Mouse (Mus musculus) heart, adult 8-10 months (tissue): ENCODE data around the gene Smim14. TPM values are rescaled to one million over a fixed set of nuclear protein-coding genes. Genes with fewer than 3 reads are reported as not detected.

Source experiments
- DNase-seq: peaks from one replicate; pipeline ENCODE4 v3.0.0; 2022; ENCODE audit warnings: low spot score
- total RNA-seq, 4 experiments: library from RNA; stranded (reverse); gene quantifications; 2 replicates each; pipeline ENCODE4 v1.2.4; 2022

Gene Smim14
- total RNA-seq, 4 experiments from 2014 or later = 92.2 to 104 (median 96.7) TPM

DNA sequence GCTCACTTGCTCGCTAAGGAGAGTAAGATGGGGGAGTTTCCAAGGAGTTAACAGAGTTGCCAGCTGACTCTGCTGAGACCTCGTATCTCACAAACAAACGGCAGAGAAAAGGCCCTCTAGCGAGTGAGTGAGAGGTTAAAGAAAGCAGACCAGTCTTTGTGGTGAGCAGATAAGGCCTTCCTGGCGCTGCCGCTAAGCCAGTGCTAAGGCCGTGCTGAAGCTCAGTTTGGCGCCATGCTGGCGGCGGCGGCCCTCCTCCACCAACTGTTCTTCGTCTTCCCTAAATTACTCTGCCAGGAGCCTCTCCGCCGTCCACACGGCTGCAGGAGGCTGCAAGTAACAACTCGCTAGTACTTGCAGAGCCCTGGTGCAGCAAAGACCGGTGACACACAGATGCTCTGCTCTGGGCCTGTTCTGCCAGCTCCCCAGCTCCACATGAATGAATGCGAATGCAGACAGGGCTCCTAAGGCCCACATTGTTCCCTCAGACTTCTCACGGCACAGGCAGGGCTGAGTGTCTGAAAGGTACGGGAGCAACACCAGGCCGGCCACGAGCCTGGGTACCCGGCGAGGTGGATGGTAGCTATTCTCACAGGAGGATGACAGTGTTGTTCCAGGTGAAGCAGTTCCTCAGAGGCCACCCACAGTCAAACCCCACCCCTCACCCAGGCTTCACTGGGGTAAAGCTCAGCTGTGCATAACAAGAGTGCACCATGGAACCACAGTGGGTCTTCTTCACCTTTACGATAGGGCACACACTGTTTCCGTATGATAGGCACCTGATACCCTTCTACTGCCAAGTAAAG is 121.1 kb downstream of the Smim14 start:
- no peak for DNase-seq

DNA sequence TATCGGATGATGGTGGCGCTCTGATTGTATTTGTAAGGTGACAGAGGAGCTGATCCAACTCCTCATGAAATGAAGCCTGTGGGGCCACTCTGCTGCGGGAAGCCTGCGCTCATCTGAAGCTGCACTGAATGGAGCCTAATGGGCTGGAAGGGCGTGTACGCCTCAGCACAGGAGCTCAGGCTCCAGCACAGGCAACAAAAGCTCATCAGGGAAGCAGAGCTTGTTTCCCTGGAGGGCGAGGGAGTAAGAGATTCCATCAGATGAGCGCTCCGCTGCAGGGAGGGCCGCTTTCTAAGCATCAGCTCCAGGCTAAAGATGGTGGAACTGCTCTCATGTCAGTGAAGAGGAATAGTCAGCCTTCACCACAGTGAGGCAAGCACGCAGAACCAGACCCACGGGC is 129.0 kb downstream of the Smim14 start:
- DNase-seq = no peak

DNA sequence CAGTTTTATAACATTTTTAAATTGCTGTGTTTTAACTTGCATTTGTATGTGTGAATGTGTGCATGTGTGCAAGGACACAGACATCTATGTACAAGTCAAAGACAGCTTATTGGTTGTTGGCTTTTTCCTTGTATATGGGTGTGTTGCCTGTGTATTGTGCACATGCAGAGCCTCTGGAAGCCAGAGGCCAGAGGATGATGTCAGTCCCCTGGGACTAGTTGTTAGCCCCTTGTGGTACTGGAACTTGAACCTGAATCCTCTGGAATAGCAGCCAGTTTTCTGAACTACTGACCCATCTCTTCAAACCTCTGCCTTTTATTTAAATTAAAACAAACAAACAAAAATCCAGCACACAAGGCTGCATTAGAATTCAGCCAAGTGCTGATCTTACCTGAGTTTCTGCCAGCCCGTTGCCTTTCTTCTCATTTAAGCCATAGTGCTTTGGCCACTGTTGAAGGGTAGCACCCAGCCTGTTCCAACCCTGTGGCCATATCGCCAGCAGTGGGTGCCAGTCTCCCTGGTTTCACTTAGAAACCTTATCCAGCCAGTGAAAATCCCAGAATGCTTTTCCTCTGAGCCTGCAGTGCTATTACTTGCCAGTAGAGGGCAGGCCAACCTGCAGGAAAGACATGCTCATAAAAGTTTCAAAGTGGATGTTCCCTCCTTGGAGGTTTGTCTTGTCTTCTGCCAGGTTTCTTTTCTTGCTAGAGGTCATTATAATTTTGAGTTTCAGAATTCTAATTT is 135.6 kb downstream of the Smim14 start:
- DNase-seq = peak; percentile 79

Other genes starting within 250 kb of the Smim14 start
- 10 to 100 TPM; 28.2 to 40.0 (median 37.1) TPM for gene Rfc1, start 201.5 kb downstream of the Smim14 start, total RNA-seq
- under 1 TPM in 1 of 4 experiments, not detected in 3; 0.20 TPM for gene Klb, start 188.9 kb downstream of the Smim14 start, total RNA-seq
- gene Rpl9, start 145.7 kb downstream of the Smim14 start, total RNA-seq = 100 to 1,000 TPM; 607 to 701 (median 666) TPM
- gene Lias, start 145.7 kb downstream of the Smim14 start, total RNA-seq = 10 to 100 TPM; 48.0 to 56.8 (median 54.2) TPM
- gene Ugdh, start 101.2 kb downstream of the Smim14 start, total RNA-seq = 10 to 100 TPM; 11.3 to 13.9 (median 12.7) TPM
- 1 to 10 TPM in 2 of 4 experiments, not detected in 2; 3.1 to 6.3 TPM for gene Gm43552, start 44.4 kb downstream of the Smim14 start, total RNA-seq
- gene Ube2k, start within 50 bp of the Smim14 start, total RNA-seq = 10 to 100 TPM; 51.6 to 68.1 (median 54.5) TPM
- 10 to 100 TPM; 53.1 to 64.7 (median 62.6) TPM for gene Pds5a, start 161.1 kb upstream of the Smim14 start, total RNA-seq
- gene N4bp2, start 226.3 kb upstream of the Smim14 start, total RNA-seq = 10 to 100 TPM in 3 of 4 experiments, 1 to 10 TPM in 1; 10.0 to 14.4 (median 10.6) TPM